Mouse (Mus musculus) lung, postnatal 14 days (tissue): ENCODE results near the gene Gjd3.
"Not testable (repeated sequence)": the region's sequence is repeated elsewhere in the genome, so short reads cannot be mapped to it uniquely, and the experiment has no call there.

Experiments
- DNase-seq: peaks from one replicate; pipeline ENCODE4 v3.0.0; 2021

Gjd3 gene

DNA sequence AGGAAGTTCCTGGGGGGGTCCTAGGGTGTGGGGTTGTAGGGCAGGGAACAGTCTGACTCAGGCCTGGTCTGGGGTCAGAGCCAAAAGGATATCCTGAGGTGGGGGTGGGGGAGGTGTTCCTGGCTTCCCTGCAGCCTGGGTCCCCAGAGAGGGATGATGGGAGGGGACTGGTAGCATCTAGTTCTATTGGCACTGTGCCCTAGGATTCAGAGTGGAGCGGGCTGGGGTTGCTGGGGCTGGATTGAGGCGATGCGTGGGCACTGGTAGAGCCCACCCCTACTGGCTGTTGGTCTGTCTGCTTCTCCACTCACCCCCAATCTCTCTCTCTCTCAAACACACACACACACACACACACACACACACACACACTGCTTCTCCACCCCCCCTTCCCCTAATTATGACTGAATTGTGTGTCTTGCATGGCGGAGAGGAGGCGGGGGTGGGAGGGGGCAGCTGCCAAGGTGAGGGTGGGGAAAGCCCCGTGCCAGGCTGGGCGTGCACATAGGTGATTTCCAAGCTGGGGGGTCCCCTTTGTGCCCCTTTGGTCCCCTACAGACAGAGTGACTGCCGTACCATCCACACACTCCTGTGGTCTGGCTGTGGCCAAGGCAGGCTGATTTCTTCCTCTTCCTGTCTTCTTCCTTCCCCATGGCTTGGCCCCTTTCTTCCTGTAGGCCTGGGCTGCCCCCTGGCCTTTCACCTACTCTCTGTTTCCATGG, 39.7 kb downstream of the Gjd3 start:
- peak; percentile 70 for DNase-seq

- no peak for DNase-seq
These were observed 40.3 kb downstream of the Gjd3 start for GRCm38 (mm10) chr11:98942555-98942922.

GRCm38 (mm10) chr11:98941826-98942550, 40.8 kb downstream of the Gjd3 start:
- peak; percentile 88 for DNase-seq

- peak; percentile 80 for DNase-seq
These were observed 41.4 kb downstream of the Gjd3 start for GRCm38 (mm10) chr11:98941341-98941825.

DNA sequence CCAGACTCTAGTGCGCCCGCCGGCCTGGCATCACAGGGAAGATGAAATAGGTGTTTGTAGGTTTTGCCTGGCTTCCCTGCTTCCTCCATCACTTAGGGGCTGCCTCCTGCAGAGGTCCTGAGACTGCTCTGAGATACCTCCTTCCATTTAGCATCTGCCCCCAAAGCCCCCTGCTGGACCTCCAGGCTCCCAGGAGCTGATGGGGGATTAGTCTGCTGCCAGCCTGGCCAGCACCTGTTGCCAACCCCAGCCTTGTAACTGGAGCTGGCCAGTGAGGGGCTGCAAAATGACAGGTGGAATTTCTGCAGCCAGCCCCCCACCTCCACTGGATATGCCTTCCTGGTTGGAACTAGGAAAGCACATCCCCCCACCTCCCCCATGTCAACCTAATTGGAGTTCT, 42.0 kb downstream of the Gjd3 start:
- no peak for DNase-seq

DNA sequence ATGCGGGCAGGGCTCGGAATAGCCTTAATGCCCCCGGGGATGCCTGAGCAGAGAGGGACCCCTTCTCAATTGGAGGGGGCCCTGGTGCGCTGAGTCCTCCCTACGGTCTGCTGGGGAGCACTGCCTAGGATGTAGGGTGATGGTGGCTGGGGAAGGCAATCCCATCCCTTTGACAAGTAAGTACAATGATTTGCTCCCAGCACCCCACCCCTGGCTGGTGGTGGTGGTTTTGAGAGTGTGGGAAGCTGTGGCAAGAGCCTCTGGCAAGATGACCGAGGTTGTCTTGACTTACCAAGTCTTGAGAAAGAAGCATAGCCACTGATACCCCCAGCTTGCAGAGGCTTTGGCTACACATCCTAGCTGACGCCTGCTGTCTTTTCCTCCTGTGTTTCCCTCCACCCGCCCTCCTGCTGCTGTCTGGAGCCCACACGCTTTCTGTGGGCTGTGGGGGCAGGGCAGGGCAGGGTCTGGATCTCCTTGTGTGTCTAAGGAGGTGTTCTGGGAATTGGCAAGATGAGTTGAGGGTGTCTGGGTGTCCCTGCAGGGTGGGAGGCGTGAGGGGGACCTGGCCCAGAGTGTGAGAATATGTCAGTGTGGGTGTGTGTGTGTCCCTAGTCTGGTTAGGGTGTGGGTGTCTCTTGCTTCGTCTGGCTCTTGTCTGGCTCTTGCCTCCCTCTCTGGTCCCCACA, 42.7 kb downstream of the Gjd3 start:
- DNase-seq = no peak

DNA sequence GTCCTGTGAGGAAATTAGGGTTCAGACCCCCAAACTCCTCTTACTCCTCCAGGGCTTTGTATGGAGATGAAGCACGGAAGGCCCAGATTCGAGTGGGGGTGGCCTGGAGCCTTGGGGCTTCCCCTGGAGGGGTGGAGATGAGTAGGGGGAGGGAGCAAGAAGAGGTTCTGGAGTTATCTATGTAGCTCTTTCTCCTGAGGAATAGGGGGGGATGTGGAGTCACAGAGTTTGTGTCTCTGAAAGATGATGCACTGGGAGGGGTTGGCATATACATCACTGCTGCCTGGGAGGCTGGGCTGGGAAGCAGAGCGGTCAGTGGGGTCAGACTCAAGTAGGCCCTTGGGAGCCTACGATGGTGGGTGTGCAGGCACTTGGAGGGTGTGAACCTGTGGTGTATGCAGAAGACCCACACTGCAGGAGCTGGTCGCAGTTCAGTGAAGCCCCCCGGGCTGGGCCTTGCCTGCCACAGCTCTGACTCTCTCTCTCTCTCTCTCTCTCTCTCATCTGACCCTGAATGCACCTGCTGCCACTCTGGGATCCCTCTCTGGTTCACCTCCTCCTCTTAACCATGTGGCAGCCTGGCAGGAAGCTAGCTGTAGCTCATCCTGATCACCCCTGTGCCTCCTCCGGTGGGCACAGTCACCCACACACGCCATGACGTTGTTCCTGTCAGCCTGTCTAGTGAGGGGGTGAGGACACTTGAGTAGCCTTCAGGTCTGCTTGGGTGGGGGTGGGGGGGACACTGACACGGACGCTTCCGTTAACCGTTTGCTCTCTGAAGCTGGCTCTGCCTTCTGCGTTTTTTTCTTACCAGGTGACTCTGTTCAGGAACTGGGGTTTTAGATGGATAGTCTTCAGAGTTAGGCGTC, 43.5 kb downstream of the Gjd3 start:
- DNase-seq = no peak

- DNase-seq = no peak
These were observed 44.1 kb downstream of the Gjd3 start for GRCm38 (mm10) chr11:98938701-98939083.

DNA sequence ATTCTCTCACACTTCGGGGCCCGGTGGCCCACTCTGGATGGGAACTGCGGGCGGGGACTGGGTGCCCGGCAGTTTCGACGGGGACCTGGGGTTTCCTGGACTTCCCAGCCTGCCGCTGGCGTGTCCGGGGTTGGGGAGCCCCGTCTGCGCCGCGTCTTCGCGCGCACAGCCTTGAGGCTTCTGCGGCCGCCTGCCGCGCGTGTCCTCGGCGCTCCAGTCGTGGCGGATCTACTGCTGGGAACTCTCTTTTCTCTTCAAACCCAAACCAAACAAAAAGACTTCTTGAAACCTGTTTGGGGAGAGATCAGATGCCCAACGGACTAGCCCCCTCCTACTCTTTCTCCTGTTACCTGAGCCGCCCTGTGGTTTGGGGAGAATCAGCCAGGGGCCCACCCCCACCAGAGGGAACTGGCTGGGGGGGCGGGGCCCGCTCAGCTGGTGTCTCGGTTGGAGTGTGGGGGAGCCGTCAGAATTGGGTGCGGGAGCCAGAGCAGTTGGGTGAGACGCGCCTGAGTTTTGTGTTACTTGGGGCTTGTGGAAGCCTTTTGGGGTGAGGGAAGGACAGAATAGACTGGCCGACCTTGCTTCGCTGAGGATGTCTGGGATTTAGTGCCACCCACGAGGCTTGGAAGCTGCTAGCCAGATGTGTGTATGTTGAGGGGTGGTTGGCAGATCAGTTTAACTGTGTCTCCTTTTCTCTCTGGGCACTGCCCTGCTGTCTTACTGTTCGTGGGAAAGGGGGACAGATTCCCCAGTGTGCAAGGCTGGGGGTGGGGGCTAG, 44.7 kb downstream of the Gjd3 start:
- DNase-seq = peak; percentile 71

DNA sequence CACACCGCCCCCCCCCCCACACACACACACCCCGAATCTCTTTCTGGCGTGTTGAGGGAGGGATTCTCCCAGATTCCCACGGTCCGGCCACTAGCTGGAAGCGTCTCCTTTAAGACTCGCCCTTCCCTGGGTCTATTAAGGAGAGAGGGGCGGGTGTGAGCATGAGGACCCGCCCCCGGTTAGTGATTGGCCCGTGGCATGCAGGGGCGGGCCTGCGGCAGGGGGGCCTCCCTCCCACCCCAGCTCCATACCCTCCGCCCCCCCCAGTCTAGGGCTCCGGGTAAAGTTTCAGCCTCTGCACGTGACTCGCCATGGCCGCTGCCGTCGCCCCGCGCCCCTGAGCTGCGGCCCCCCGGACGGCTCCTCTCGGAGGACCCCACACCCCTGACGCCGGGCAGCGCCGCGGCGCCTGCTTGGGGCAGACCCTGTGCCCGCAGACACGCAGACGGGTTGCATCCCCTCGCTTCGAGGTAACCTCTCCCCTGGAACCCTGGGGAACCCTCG, 45.4 kb downstream of the Gjd3 start:
- peak; percentile 88 for DNase-seq

DNA sequence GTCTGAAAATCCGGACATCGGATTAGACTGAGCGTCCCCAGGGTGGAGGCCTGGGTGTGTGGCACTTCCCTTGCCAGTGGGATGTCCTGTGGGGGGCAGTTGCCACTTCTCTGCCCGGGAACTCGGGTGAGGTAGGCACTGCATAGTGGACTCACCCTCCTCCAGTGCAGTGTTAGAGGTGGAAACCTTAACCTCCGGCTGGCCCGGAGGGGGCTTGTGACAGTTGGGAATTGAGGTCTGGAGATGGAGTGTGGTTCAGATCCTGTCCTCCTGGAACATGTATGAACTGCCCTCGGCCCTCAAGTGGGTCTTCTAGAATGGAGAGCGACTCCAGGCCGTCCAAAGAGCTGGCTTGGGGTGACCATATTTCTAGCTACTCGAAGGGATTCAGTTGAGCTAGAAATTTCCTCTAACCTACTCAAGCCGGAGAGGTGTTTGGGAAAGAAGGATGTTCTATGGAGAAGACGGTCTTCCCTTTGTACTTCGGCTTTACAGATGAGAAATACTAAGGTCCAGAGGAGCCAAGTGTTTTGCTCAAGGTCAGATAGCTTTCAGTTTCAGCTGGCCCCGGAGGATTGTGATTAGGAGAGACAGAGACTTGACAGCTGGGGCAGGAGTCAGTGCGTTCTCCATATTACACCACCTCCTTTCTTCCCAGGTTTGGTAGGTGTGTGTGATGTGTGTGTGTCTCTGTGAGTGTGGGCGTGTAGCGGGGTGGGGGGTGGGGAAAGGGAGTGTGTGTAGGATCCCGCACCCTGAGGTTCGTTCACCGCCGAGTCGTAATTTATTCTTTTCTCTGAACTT, 46.0 kb downstream of the Gjd3 start:
- DNase-seq = no peak

DNA sequence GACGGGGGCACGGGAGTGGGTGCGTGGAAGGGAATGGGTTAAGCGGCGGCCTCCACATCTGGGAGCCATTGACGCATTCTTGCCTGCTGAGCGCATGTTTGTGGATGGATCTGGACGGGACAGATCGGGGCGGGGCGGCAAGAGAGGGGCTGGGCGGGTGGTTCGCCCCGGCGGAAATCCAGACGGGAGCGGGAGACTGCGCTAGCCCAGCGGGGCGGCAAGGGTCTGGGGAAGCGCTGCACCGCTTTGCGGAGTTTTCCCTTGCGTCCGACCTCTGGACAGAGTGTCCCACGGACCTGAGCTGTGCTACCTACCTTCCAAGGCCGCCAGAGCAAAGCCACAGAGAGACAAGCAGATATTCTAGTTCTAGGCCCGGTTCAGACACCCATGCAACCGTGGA, 46.6 kb downstream of the Gjd3 start:
- peak; percentile 87 for DNase-seq

DNA sequence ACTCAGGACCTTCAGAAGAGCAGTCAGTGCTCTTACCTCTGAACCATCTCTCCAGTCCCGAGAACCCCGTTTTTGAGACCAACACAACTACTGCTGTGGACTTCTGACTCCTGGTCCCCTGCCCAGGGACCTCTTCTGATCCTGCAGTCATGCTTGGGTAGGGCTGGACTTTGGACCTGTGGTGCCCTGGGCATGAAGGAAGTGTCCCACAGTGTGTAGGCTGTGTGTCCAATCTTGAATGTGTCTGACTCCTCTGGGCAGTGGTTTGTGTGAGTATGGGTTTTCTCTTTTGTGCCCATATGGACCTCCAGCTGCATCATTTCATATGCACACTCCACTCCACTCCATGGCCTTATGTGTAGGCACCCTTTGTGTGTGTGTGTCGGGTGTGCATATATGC, 47.7 kb downstream of the Gjd3 start:
- no peak for DNase-seq

- no peak for DNase-seq
These were observed 48.4 kb downstream of the Gjd3 start for GRCm38 (mm10) chr11:98934367-98934766.

DNA sequence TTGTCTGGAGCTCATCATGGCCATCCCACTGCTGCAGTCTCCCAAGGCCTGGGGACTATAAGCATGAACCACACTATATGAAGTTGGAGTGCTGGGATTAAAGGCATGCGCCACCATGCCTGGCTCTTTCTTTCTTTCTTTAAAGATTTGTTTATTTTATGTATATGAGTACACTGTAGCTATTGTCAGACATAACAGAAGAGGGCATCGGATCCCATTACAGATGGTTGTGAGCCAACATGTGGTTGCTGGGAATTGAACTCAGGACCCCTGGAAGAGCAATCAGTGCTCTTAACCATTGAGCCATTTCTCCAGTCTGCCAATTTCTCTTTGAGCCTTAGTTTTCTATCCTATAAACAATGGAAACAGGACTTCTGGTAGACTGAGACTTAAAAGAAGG, 49.0 kb downstream of the Gjd3 start:
- not testable (repeated sequence) for DNase-seq

- peak; percentile 88 for DNase-seq
These were observed 49.7 kb downstream of the Gjd3 start for GRCm38 (mm10) chr11:98933151-98933550.

DNA sequence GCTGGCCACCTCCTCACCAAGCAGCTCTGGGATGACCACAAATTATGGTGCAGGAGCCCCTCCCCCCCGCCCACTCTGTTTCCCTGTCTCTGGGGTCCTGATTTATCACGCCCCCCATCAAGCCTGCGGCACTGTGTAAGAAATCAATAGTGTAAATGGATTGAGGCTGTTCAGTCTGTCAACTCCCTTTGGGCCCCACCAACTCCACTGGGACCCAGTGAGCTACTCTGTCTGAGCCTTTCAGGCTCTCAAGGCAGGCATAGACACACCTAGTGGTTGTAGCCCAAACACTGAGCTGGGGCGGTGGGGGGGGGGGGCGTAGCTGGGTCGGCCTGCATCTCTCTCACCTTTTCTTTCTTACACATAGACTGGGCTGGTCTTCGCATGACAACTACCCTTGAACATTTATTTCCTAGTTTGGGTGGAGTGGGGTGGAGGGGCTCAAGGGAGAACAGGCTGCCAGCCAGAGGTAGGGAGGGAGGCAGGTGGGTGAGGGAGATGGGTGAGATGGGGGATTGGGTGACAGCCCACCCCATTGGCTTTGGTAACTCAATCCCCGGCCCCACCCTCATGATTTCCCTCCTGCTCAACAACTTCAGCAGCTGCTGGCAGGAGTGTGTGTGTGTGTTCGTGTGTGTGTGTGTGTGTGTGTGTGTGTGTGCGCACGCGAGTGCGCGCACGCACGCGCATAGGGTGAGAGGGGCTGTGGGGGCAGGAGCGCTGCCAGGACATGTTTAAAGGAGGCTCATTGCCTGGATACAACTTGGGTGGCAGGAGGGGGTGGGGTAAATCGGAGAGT, 50.3 kb downstream of the Gjd3 start:
- no peak for DNase-seq
